Mouse (Mus musculus) stomach, embryonic 15.5 days (tissue): ENCODE results near the gene Pawr. TPM values are rescaled to one million over a fixed set of nuclear protein-coding genes. Genes with fewer than 3 reads are reported as not detected.

Experiments used
- ATAC-seq: fragments of 200-750 bp; cut with Nextera tagmentation; 2 replicates; pipeline ENCODE4 v1.8.0; 2017; ENCODE audit warnings: low read depth, moderate number of reproducible peaks, moderate TSS enrichment; ENCODE audit not compliant: insufficient read depth, low FRiP score
- H3K27ac ChIP-seq: fragments of 300-500 bp; sonication (generic); 2 replicates; pipeline ENCODE4 v1.5.1; 2015; ENCODE audit warnings: mild to moderate bottlenecking, inconsistent platforms
- H3K27me3 ChIP-seq: fragments of 300-500 bp; sonication (generic); replicated peaks from 2 replicates; pipeline ENCODE4 v1.6.1; 2015; ENCODE audit warnings: inconsistent platforms
- H3K36me3 ChIP-seq: fragments of 300-500 bp; sonication (generic); 2 replicates; pipeline ENCODE4 v1.6.1; 2015; ENCODE audit warnings: inconsistent platforms
- H3K4me1 ChIP-seq: fragments of 300-500 bp; sonication (generic); 2 replicates; pipeline ENCODE4 v1.6.1; 2015; ENCODE audit warnings: inconsistent platforms
- H3K4me2 ChIP-seq: fragments of 300-500 bp; sonication (generic); 2 replicates; pipeline ENCODE4 v1.6.1; 2015; ENCODE audit warnings: mild to moderate bottlenecking, inconsistent platforms
- H3K4me3 ChIP-seq: fragments of 300-500 bp; sonication (generic); replicated peaks from 2 replicates; pipeline ENCODE4 v1.5.1; 2015; ENCODE audit warnings: inconsistent platforms
- H3K9ac ChIP-seq: fragments of 300-500 bp; sonication (generic); 2 replicates; pipeline ENCODE4 v1.6.1; 2015; ENCODE audit warnings: inconsistent platforms
- H3K9me3 ChIP-seq: fragments of 300-500 bp; sonication (generic); 2 replicates; pipeline ENCODE4 v1.6.1; 2016; ENCODE audit warnings: inconsistent platforms
- WGBS: fragments of 180-500 bp; shearing (Covaris S2); methylation state at CpG from one replicate; pipeline ENCODE4 v1.1.7; 2015; 5-methylcytosine and 5-hydroxymethylcytosine counted together
- polyA plus RNA-seq: library from polyadenylated mRNA; unstranded; fragments of >200 nt; fragmentation: Nextera tagmentation; extraction: Ambion mirVana; gene quantifications from 2 replicates; pipeline ENCODE4 v1.2.1, GENCODE M21; 2015

Pawr gene
- polyA plus RNA-seq, 1 experiment from 2014 or later = 15.0 TPM

GRCm38 (mm10) chr10:108380715-108381114 is 48.8 kb downstream of the Pawr start:
- H3K4me2 ChIP-seq = no peak overlapping the region
- no peak overlapping the region for H3K4me3 ChIP-seq
- no peak overlapping the region for H3K27ac ChIP-seq
- H3K4me1 ChIP-seq = no peaks in the 10 kb centered on the region
- 90% methylated on average over 10 of the region's 10 CpGs for WGBS
- no peaks in the 10 kb centered on the region for H3K9me3 ChIP-seq
- H3K27me3 ChIP-seq = no peaks in the 10 kb centered on the region
- H3K36me3 ChIP-seq = 0 out of 2 replicates have a peak, but pooled peaks cover 3% of the 10 kb centered on the region
- no peak overlapping the region for H3K9ac ChIP-seq
- no peak for ATAC-seq

DNA sequence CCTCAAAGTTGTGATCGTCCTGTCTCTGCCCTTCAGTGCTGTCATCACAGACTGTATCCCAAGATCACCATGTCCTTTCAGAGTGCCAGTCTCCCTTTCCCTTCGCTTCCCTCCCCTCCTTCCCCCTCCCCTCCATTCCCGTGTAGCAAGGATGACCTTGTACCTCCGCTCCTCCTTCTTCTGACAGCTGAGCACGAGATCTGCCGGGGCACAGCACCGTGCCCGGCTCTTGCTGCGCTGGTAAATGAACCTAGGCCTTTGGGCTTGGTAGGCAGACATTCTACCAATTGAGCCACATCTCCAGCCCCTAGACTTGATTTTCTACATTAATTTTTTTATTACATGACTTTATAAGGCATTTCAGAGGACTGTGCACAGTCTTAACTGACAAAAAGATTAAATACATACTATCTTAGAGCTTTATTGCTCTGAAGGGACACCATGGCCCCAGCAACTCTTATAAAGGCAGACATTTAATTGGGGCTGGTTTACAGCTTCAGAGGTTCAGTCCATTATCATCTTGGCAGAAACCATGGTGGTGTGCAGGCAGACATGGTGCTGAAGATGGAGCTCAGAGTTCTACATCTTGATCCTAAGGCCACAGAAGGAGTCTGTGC is 52.3 kb downstream of the Pawr start:
- Histone ChIP-seq H3K27ac (no peak overlapping the region), H3K9ac (no peak overlapping the region), H3K36me3 (0 out of 2 replicates have a peak, but pooled peaks cover 3% of the 10 kb centered on the region), H3K4me3 (no peak overlapping the region), H3K9me3 (no peaks in the 10 kb centered on the region), H3K4me2 (no peak overlapping the region), H3K4me1 (no peaks in the 10 kb centered on the region), H3K27me3 (no peaks in the 10 kb centered on the region)
- 76% methylated on average over 9 of the region's 9 CpGs for WGBS
- no peak for ATAC-seq

GRCm38 (mm10) chr10:108385480-108385955 is 53.6 kb downstream of the Pawr start:
- H3K9me3 ChIP-seq = no peaks in the 10 kb centered on the region
- no peak overlapping the region for H3K4me2 ChIP-seq
- no peak overlapping the region for H3K9ac ChIP-seq
- H3K36me3 ChIP-seq = 0 out of 2 replicates have a peak, but pooled peaks cover 3% of the 10 kb centered on the region
- no peak overlapping the region for H3K27ac ChIP-seq
- no peak for ATAC-seq
- no peaks in the 10 kb centered on the region for H3K4me1 ChIP-seq
- WGBS = 45% methylated on average over 5 of the region's 5 CpGs
- H3K27me3 ChIP-seq = no peaks in the 10 kb centered on the region
- H3K4me3 ChIP-seq = no peak overlapping the region

- Histone ChIP-seq H3K36me3 (no peaks in the 10 kb centered on the region), H3K9me3 (no peaks in the 10 kb centered on the region), H3K4me2 (no peak overlapping the region), H3K9ac (no peak overlapping the region), H3K4me3 (no peak overlapping the region), H3K4me1 (no peaks in the 10 kb centered on the region), H3K27ac (no peak overlapping the region), H3K27me3 (no peaks in the 10 kb centered on the region)
- WGBS = 77% methylated on average over 8 of the region's 8 CpGs
- no peak for ATAC-seq
These were observed 56.5 kb downstream of the Pawr start for GRCm38 (mm10) chr10:108388410-108388915.

- H3K36me3 ChIP-seq = no peaks in the 10 kb centered on the region
- WGBS = 47% methylated on average over 5 of the region's 5 CpGs
- H3K9ac ChIP-seq = no peak overlapping the region
- H3K9me3 ChIP-seq = no peaks in the 10 kb centered on the region
- no peak overlapping the region for H3K4me3 ChIP-seq
- no peaks in the 10 kb centered on the region for H3K4me1 ChIP-seq
- H3K4me2 ChIP-seq = no peak overlapping the region
- ATAC-seq = no peak
- no peak overlapping the region for H3K27ac ChIP-seq
- no peaks in the 10 kb centered on the region for H3K27me3 ChIP-seq
These were observed 57.4 kb downstream of the Pawr start for GRCm38 (mm10) chr10:108389178-108389926.

DNA sequence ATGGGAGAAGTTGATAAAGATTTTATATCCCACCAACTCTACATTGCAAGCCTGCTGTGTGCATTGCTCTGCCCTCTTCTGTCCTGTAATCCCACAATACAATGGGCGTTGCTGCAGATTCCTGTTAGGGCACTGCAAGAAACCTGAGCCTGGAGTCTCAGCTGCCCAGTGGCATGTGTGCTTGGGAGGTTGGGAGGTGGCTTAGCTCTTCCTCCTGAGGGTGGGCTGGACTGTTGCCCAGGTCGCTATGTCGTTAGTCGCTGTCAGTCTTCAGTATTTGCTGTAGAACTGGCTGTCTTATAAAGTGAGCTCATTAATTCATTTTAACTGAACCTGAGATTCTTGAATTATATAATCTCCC is 58.0 kb downstream of the Pawr start:
- WGBS = 24% methylated on average over 4 of the region's 4 CpGs
- Histone ChIP-seq H3K9ac (no peak overlapping the region), H3K36me3 (no peaks in the 10 kb centered on the region), H3K9me3 (no peaks in the 10 kb centered on the region), H3K4me2 (no peak overlapping the region), H3K27ac (no peak overlapping the region), H3K27me3 (no peaks in the 10 kb centered on the region), H3K4me3 (no peak overlapping the region), H3K4me1 (no peaks in the 10 kb centered on the region)
- ATAC-seq = peak; percentile 48; the same call in 1 of the 2 replicates

DNA sequence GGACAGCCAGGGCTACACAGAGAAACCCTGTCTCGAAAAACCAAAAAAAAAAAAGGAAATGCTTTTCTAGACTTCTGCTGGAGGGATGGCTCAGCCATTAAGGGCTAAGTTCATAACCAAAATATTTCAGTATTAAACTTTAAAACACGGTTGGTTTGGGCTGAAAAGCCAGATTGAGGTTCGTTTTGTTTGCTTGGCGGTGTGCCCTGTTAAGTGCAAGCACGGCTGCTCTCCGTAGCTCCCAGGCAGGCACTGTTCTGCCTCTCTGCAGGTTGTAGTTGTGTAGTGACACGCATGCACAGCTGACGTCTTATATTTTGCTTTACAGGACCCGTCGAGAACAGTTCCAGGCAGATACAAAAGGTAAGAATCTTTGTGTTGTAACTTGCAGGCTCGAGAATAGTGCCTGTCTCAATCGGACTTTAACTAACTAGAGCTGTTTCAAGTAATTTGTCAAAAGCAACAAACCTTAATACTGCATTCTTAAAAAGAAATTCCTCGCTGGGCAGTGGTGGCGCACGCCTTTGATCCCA is 59.5 kb downstream of the Pawr start:
- no peak overlapping the region for H3K9ac ChIP-seq
- WGBS = 77% methylated on average over 15 of the region's 15 CpGs
- H3K27me3 ChIP-seq = no peaks in the 10 kb centered on the region
- no peak overlapping the region for H3K4me3 ChIP-seq
- no peaks in the 10 kb centered on the region for H3K4me1 ChIP-seq
- no peak for ATAC-seq
- H3K27ac ChIP-seq = no peak overlapping the region
- H3K4me2 ChIP-seq = no peak overlapping the region
- H3K9me3 ChIP-seq = no peaks in the 10 kb centered on the region
- no peaks in the 10 kb centered on the region for H3K36me3 ChIP-seq

DNA sequence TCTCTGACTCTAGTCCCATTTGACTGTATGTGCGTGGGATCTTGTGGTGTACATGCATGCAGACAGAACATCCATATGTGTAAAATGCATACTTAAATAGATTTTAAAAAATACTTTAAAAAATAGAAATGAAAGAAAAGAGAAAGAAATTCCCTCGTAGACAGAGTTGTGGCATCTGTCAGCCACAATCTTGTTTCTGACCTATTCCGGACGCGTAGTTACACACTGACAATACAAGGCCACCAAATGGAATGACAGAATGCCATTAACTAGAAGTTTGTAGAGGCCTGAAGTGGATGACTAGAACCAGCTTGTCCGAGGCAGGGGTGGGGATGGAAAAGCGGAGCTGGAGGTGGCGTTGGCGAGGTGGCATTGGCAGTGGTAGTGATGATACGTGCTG is 60.2 kb downstream of the Pawr start:
- Histone ChIP-seq H3K9me3 (no peaks in the 10 kb centered on the region), H3K27me3 (no peaks in the 10 kb centered on the region), H3K4me3 (no peak overlapping the region), H3K36me3 (no peaks in the 10 kb centered on the region), H3K9ac (no peak overlapping the region), H3K4me2 (no peak overlapping the region), H3K27ac (no peak overlapping the region), H3K4me1 (no peaks in the 10 kb centered on the region)
- 95% methylated on average over 10 of the region's 10 CpGs for WGBS
- ATAC-seq = no peak

GRCm38 (mm10) chr10:108394306-108394705 is 62.4 kb downstream of the Pawr start:
- no peak overlapping the region for H3K4me3 ChIP-seq
- H3K4me2 ChIP-seq = no peak overlapping the region
- H3K36me3 ChIP-seq = no peaks in the 10 kb centered on the region
- H3K9ac ChIP-seq = no peak overlapping the region
- H3K4me1 ChIP-seq = no peaks in the 10 kb centered on the region
- 47% methylated on average over 4 of the region's 4 CpGs for WGBS
- no peaks in the 10 kb centered on the region for H3K9me3 ChIP-seq
- H3K27ac ChIP-seq = no peak overlapping the region
- ATAC-seq = no peak
- no peaks in the 10 kb centered on the region for H3K27me3 ChIP-seq

GRCm38 (mm10) chr10:108395229-108395628 is 63.3 kb downstream of the Pawr start:
- no peaks in the 10 kb centered on the region for H3K36me3 ChIP-seq
- WGBS = 76% methylated on average over 12 of the region's 12 CpGs
- no peak overlapping the region for H3K4me3 ChIP-seq
- H3K4me1 ChIP-seq = no peaks in the 10 kb centered on the region
- no peaks in the 10 kb centered on the region for H3K27me3 ChIP-seq
- no peak for ATAC-seq
- no peaks in the 10 kb centered on the region for H3K9me3 ChIP-seq
- H3K27ac ChIP-seq = no peak overlapping the region
- H3K4me2 ChIP-seq = no peak overlapping the region
- no peak overlapping the region for H3K9ac ChIP-seq

- ATAC-seq = no peak
- 72% methylated on average over 14 of the region's 14 CpGs for WGBS
- H3K36me3 ChIP-seq = no peaks in the 10 kb centered on the region
- H3K4me1 ChIP-seq = no peaks in the 10 kb centered on the region
- no peaks in the 10 kb centered on the region for H3K9me3 ChIP-seq
- H3K27ac ChIP-seq = no peak overlapping the region
- H3K4me3 ChIP-seq = no peak overlapping the region
- no peak overlapping the region for H3K9ac ChIP-seq
- no peaks in the 10 kb centered on the region for H3K27me3 ChIP-seq
- H3K4me2 ChIP-seq = no peak overlapping the region
These were observed 63.7 kb downstream of the Pawr start for GRCm38 (mm10) chr10:108395647-108396046.

DNA sequence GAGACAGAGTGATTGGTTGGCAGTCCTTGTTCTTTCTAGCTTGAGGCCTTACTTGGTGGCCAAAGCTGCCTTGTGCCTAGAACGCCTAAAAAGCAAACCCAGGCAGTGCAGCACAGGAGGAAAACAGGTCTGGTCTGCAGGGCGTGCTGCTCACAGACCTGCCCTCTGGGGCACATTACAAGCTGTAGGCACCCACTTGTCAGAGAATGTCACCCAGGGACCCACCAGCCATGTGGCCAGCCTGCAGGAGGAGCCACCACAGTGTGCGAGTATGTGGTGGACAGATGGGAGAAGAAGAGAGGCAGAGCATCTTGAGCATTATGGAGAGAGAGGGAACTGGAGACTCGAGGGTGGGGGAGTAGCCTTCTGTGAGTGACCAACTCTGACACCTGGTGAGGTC is 70.8 kb downstream of the Pawr start:
- no peak overlapping the region for H3K9ac ChIP-seq
- no peaks in the 10 kb centered on the region for H3K36me3 ChIP-seq
- no peaks in the 10 kb centered on the region for H3K9me3 ChIP-seq
- no peak overlapping the region for H3K27ac ChIP-seq
- no peak overlapping the region for H3K4me2 ChIP-seq
- H3K4me1 ChIP-seq = peaks cover 4% of the 10 kb centered on the region; the same call in 1 of the 2 replicates
- H3K27me3 ChIP-seq = no peaks in the 10 kb centered on the region
- H3K4me3 ChIP-seq = no peak overlapping the region
- 73% methylated on average over 4 of the region's 4 CpGs for WGBS
- no peak for ATAC-seq
